Mouse (Mus musculus) C2C12 (cell line): ENCODE measurements around the gene 5031439G07Rik. TPM values are rescaled to one million over a fixed set of nuclear protein-coding genes. Genes with fewer than 3 reads are reported as not detected.

ENCODE experiments used
- H3K27me3 ChIP-seq: one replicate; pipeline ENCODE4 v1.6.1; 2011; ENCODE audit not compliant: control insufficient read depth, insufficient read depth, insufficient read length
- H3K36me3 ChIP-seq: one replicate; pipeline ENCODE4 v1.6.1; 2011; ENCODE audit not compliant: control insufficient read depth, insufficient read depth
- H3K4me3 ChIP-seq: one replicate; pipeline ENCODE4 v1.5.1; 2011; ENCODE audit warnings: mild to moderate bottlenecking, control low read depth; ENCODE audit not compliant: poor library complexity, insufficient read depth, severe bottlenecking
- H3K79me2 ChIP-seq: one replicate; pipeline ENCODE4 v1.6.1; 2011; ENCODE audit not compliant: control insufficient read depth, insufficient read depth
- H3K79me3 ChIP-seq: one replicate; pipeline ENCODE4 v1.6.1; 2011; ENCODE audit warnings: low read depth, control low read depth
- H3ac ChIP-seq: one replicate; pipeline ENCODE3; 2011; ENCODE audit warnings: low read depth; ENCODE audit not compliant: control insufficient read depth, insufficient read length
- CEBPB ChIP-seq: IDR thresholded peaks from one replicate; pipeline ENCODE4 v1.6.1; 2011; ENCODE audit warnings: low read depth, mild to moderate bottlenecking, control low read depth, moderate library complexity
- CTCF ChIP-seq: IDR thresholded peaks from one replicate; pipeline ENCODE4 v1.5.1; 2011; ENCODE audit not compliant: control insufficient read depth, insufficient read depth, insufficient read length
- FOSL1 ChIP-seq: IDR thresholded peaks from one replicate; pipeline ENCODE4 v1.8.0; 2011; ENCODE audit warnings: mild to moderate bottlenecking, low read length; ENCODE audit not compliant: poor library complexity, insufficient read depth, severe bottlenecking
- MAX ChIP-seq: IDR thresholded peaks from one replicate; pipeline ENCODE4 v1.6.1; 2011; ENCODE audit warnings: mild to moderate bottlenecking, control low read depth
- MYOD1 ChIP-seq: IDR thresholded peaks from one replicate; pipeline ENCODE4 v1.6.1; 2011; ENCODE audit warnings: low read depth; ENCODE audit not compliant: control insufficient read depth, insufficient read length
- MYOG ChIP-seq: IDR thresholded peaks from one replicate; pipeline ENCODE4 v1.6.1; 2011; ENCODE audit not compliant: control insufficient read depth, insufficient read length; ENCODE audit errors: extremely low read depth
- USF1 ChIP-seq: IDR thresholded peaks from one replicate; pipeline ENCODE4 v1.6.1; 2011; ENCODE audit warnings: low read depth, mild to moderate bottlenecking, control low read depth, moderate library complexity
- polyA plus RNA-seq: library from polyadenylated mRNA; unstranded; fragments of >200 nt; fragmentation: generic; extraction: Trizol; gene quantifications from one replicate; pipeline ENCODE4 v1.2.1, GENCODE M21; 2012; ENCODE audit warnings: missing spikeins

5031439G07Rik gene
- polyA plus RNA-seq, 1 experiment, result 30.4 TPM

GRCm38 (mm10) chr15:85027740-85028139 is 39.4 kb upstream of the 5031439G07Rik start:
- peaks cover 10% of the 10 kb centered on the region for H3K27me3 ChIP-seq
- no peaks in the 10 kb centered on the region for H3K79me3 ChIP-seq
- no peak overlapping the region for H3ac ChIP-seq
- H3K4me3 ChIP-seq, result no peak overlapping the region
- no peaks in the 10 kb centered on the region for H3K36me3 ChIP-seq
- H3K79me2 ChIP-seq, result no peaks in the 10 kb centered on the region
- TF ChIP-seq MAX (no peak), MYOD1 (no peak), USF1 (no peak), MYOG (no peak), CTCF (no peak), FOSL1 (no peak), CEBPB (no peak)

DNA sequence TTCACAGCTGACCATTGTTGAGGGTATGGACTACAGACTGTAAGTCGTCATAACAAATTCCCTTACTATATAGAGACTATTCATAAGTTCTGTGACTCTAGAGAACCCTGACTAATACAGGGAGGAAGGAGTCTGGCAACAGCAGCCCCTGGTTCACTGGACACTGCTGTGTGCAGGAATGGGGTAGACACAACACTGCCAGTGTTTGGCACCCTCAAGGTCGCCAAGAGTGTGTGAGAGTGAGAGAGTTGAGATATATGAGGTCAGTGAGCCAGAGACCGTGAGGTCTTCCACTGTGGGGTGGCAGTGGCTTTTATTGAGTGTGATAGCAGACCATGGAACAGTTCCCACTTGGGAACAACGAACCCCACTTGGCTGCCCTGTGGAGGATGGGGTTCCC is 37.8 kb upstream of the 5031439G07Rik start:
- Histone ChIP-seq H3K4me3 (no peak overlapping the region), H3K79me3 (no peaks in the 10 kb centered on the region), H3K27me3 (peaks cover 18% of the 10 kb centered on the region), H3K79me2 (no peaks in the 10 kb centered on the region), H3K36me3 (no peaks in the 10 kb centered on the region), H3ac (no peak overlapping the region)
- TF ChIP-seq CEBPB (no peak), MAX (no peak), FOSL1 (no peak), CTCF (no peak), MYOG (no peak)

DNA sequence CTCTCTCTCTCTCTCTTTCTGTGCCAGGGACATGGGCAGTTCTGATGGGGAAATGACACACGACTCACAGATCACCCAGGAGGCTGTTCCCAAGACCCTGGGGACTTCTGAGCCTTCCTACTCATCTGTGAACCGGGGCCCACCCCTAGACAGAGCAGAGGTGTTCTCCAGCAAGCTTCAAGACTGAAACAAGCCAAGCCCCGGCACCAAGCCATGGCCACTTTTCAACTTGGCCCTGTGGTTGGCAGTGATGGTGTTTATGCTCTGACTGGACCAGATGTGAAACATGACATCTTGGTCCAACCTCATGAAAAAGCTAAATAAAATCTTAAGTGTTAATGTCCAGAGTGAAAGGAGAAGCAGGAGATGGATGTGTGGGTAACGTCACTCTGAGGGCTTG is 33.9 kb upstream of the 5031439G07Rik start:
- Histone ChIP-seq H3K79me2 (no peaks in the 10 kb centered on the region), H3K36me3 (no peaks in the 10 kb centered on the region), H3ac (no peak overlapping the region), H3K27me3 (peaks cover 46% of the 10 kb centered on the region), H3K79me3 (no peaks in the 10 kb centered on the region), H3K4me3 (no peak overlapping the region)
- TF ChIP-seq MAX (no peak), MYOG (no peak), USF1 (no peak), FOSL1 (no peak), CEBPB (no peak), CTCF (no peak), MYOD1 (no peak)

DNA sequence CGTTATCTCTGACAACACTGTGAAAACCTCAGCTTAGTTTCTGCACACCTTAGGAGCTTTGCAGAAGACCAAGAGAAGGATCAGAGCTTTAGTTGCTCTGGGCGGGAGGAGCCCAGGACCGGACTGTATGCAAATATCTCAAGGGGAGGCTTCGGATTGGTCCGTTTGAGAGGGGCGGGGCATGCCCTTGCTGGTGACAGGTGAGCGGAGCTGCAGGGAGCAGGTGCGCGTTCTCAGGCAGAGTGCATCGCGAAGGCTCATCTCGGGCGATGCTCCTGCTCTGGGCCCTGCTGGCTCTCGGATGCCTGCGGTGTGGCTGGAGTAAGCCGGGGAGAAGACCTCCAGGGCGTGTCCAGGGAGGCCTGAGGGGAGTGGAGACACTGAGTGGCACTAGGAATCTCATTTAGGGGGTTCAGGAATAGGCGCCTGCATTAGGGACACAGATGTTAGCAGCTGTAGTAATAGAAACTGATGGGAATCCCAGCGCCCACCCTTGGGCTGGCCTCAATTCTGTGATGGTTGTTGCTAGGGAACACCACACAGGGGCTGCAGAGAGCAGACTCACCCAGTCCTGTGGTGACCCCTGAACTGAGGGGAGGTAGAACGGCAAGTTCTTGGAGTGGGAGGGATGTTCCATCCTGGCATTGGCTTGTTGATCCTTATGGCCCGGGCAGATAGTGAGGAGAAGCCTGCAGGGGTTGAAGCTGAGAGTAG is 28.8 kb upstream of the 5031439G07Rik start, which contains the start of gene Upk3a:
TSS of gene Upk3a (plus strand) at position 191 of the 714 bp plus-strand sequence.
- no peak for TF ChIP-seq CEBPB
- TF ChIP-seq USF1, result no peak
- no peak for TF ChIP-seq MAX
- no peak for TF ChIP-seq MYOG
- no peak for TF ChIP-seq FOSL1
- TF ChIP-seq MYOD1, result no peak
- TF ChIP-seq CTCF, result no peak
- Histone ChIP-seq H3K79me3 (no peaks in the 10 kb centered on the region), H3K36me3 (no peaks in the 10 kb centered on the region), H3K4me3 (no peak within 1 kb of the TSS), H3K27me3 (peaks cover 56% of the 10 kb centered on the region), H3K79me2 (no peaks in the 10 kb centered on the region), H3ac (no peak within 1 kb of the TSS)

DNA sequence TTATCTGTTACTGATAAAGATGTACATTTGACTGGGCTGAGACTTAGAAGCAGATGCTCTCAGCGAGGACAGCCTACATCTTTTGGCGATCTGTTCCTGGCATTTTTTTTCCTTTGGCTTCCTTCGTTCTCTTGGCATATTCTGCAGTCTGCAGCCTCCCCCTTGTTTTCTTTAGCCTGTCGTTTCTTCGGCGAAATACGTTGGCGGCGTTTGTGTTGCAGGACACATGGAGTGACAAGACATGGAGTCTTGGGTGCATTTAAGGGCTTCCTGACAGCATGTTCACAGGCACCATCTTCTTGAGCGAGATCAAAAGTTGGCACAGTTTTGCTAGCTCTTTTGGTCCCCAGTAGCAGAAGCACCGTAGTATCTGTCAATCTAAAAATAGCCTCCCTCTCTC is 27.4 kb upstream of the 5031439G07Rik start:
- no peak overlapping the region for H3ac ChIP-seq
- H3K4me3 ChIP-seq, result no peak overlapping the region
- no peak for TF ChIP-seq CTCF
- TF ChIP-seq CEBPB, result no peak
- no peak for TF ChIP-seq MYOG
- TF ChIP-seq FOSL1, result no peak
- no peak for TF ChIP-seq MYOD1
- TF ChIP-seq MAX, result no peak
- TF ChIP-seq USF1, result no peak
- H3K79me2 ChIP-seq, result no peaks in the 10 kb centered on the region
- no peaks in the 10 kb centered on the region for H3K36me3 ChIP-seq
- no peaks in the 10 kb centered on the region for H3K79me3 ChIP-seq
- peaks cover 47% of the 10 kb centered on the region for H3K27me3 ChIP-seq

GRCm38 (mm10) chr15:85012662-85013054 is 24.3 kb upstream of the 5031439G07Rik start:
- Histone ChIP-seq H3K79me3 (no peaks in the 10 kb centered on the region), H3ac (no peak overlapping the region)
- TF ChIP-seq MYOG, result no peak
- no peak for TF ChIP-seq CTCF
- no peak for TF ChIP-seq MYOD1
- TF ChIP-seq CEBPB, result no peak
- TF ChIP-seq FOSL1, result no peak
- no peak for TF ChIP-seq MAX
- TF ChIP-seq USF1, result no peak

More at GRCm38 (mm10) chr15:85012662-85013054, 24.3 kb upstream of the 5031439G07Rik start:
- Histone ChIP-seq H3K4me3 (no peak overlapping the region), H3K36me3 (no peaks in the 10 kb centered on the region), H3K27me3 (peaks cover 29% of the 10 kb centered on the region), H3K79me2 (no peaks in the 10 kb centered on the region)
